Mouse (Mus musculus) layer of hippocampus, postnatal 14 days (tissue): ENCODE measurements around the gene Ctsq. TPM values are rescaled to one million over a fixed set of nuclear protein-coding genes. Genes with fewer than 3 reads are reported as not detected.
"Not testable (repeated sequence)": the region's sequence is repeated elsewhere in the genome, so short reads cannot be mapped to it uniquely, and the experiment has no call there.

Experiments
- DNase-seq, 2 experiments: peaks; one replicate each; pipeline ENCODE4 v3.0.0; 2021 to 2022; ENCODE audit warnings: low spot score in 2 of 2, mixed read lengths in 1 of 2
- long read RNA-seq, 2 experiments: library from polyadenylated mRNA; stranded (forward); transcript quantifications; one replicate each; pipeline ENCODE4 v2.0.0; 2021
- total RNA-seq, 2 experiments: library from RNA; stranded (reverse); gene quantifications; 2 replicates each; pipeline ENCODE4 v1.2.3; 2021

The Ctsq gene
- not detected for total RNA-seq
- long read RNA-seq, experiment 1 = 0 reads
- long read RNA-seq, experiment 2 = 0 reads

- no peak for DNase-seq
Measured at GRCm38 (mm10) chr13:61040531-61040930, at the start of gene Ctsq. TSS of gene Ctsq (minus strand) at chr13:61040631.

- no peak for DNase-seq
Measured at GRCm38 (mm10) chr13:61022785-61023184, 17.6 kb downstream of the Ctsq start.

GRCm38 (mm10) chr13:61021844-61022243, 18.6 kb downstream of the Ctsq start:
- DNase-seq = no peak

- DNase-seq = no peak
Measured at GRCm38 (mm10) chr13:61010171-61010570, 30.3 kb downstream of the Ctsq start.

GRCm38 (mm10) chr13:61005859-61006258, 34.6 kb downstream of the Ctsq start, which contains the start of gene Ctsj:
TSS of gene Ctsj (minus strand) at chr13:61005959.
- no peak for DNase-seq

- DNase-seq = no peak
Measured at GRCm38 (mm10) chr13:60997600-60997999, 42.8 kb downstream of the Ctsq start.

GRCm38 (mm10) chr13:60986915-60987314, 53.5 kb downstream of the Ctsq start:
- not testable (repeated sequence) for DNase-seq

Other genes with a start within 250 kb of the Ctsq start
- not detected for gene Ctsll3, start 237.8 kb downstream of the Ctsq start, total RNA-seq
- gene 4930486L24Rik, start 176.2 kb downstream of the Ctsq start, total RNA-seq = under 1 TPM in 1 of 2 experiments, not detected in 1; 0.45 TPM
- gene Gm49392, start 143.7 kb downstream of the Ctsq start, total RNA-seq = not detected
- gene Ctla2b, start 143.2 kb downstream of the Ctsq start, total RNA-seq = 1 to 10 TPM; 2.1 to 2.3 TPM
- gene Tpbpb, start 135.8 kb downstream of the Ctsq start, total RNA-seq = not detected
- gene Gm49393, start 105.0 kb downstream of the Ctsq start, total RNA-seq = not detected
- 1 to 10 TPM in 1 of 2 experiments, under 1 TPM in 1; 0.91 to 1.1 TPM for gene Gm49391, start 104.1 kb downstream of the Ctsq start, total RNA-seq
- 10 to 100 TPM; 25.7 to 35.2 TPM for gene Ctla2a, start 104.0 kb downstream of the Ctsq start, total RNA-seq
- gene Tpbpa, start 98.6 kb downstream of the Ctsq start, total RNA-seq = not detected
- not detected for gene Ctsj, start 34.7 kb downstream of the Ctsq start, total RNA-seq
- not detected for gene Ctsr, start 123.6 kb upstream of the Ctsq start, total RNA-seq
- not detected for gene Cts6, start 162.8 kb upstream of the Ctsq start, total RNA-seq
- not detected for gene Cts8, start 214.7 kb upstream of the Ctsq start, total RNA-seq
- gene Gm49398, start 248.2 kb upstream of the Ctsq start, total RNA-seq = not detected